Mouse (Mus musculus): ENCODE results near the gene Slc25a51. TPM values are rescaled to one million over a fixed set of nuclear protein-coding genes. Genes with fewer than 3 reads are reported as not detected.

Gene Slc25a51
- 62.9 and 70.3 TPM in 2 replicates for polyA plus RNA-seq (2015; fragmentation: Nextera tagmentation; extraction: Ambion mirVana)

GRCm38 (mm10) chr4:45408427-45409132, at the start of gene Slc25a51:
Gene Slc25a51, minus strand, starts transcription at chr4:45408766.
- H3K27ac ChIP-seq: peak within 1 kb of the TSS; percentile 98
- peak within 1 kb of the TSS; percentile 87 for H3K4me2 ChIP-seq (ENCODE audit: low read length)
- no peaks in the 10 kb centered on the region for H3K9me3 ChIP-seq (replicated peaks; ENCODE audit: low read length)
- WGBS: under 1% methylated on average over 67 of the region's 67 CpGs
- DNase-seq (ENCODE audit: low spot score) (peak; percentile 97), ATAC-seq (replicated peaks; ENCODE audit: low FRiP score, low read depth) (peak; percentile 96)
- no peaks in the 10 kb centered on the region for H3K27me3 ChIP-seq (ENCODE audit: insufficient read depth, low read length)
- H3K4me1 ChIP-seq (replicated peaks; ENCODE audit: insufficient read depth, low read length): peaks cover 10% of the 10 kb centered on the region; the same call in 1 of the 2 replicates
- peaks cover 6% of the 10 kb centered on the region for H3K36me3 ChIP-seq (ENCODE audit: insufficient read depth, low read length)
- peak within 1 kb of the TSS; percentile 98 for H3K4me3 ChIP-seq (replicated peaks; ENCODE audit: low read depth, low read length)
- H3K9ac ChIP-seq (ENCODE audit: low read depth, low read length): peak within 1 kb of the TSS; percentile 99
- TF ChIP-seq CTCF (IDR thresholded peaks at IDR 0.05; ENCODE audit: low read depth): no peak

- Histone ChIP-seq H3K27me3 (ENCODE audit: insufficient read depth, low read length) (no peaks in the 10 kb centered on the region), H3K9me3 (replicated peaks; ENCODE audit: low read length) (no peaks in the 10 kb centered on the region), H3K4me1 (replicated peaks; ENCODE audit: insufficient read depth, low read length) (peaks cover 37% of the 10 kb centered on the region), H3K4me3 (replicated peaks; ENCODE audit: low read depth, low read length) (no peak overlapping the region), H3K9ac (ENCODE audit: low read depth, low read length) (no peak overlapping the region), H3K27ac (no peak overlapping the region), H3K36me3 (ENCODE audit: insufficient read depth, low read length) (0 out of 2 replicates have a peak, but pooled peaks cover 8% of the 10 kb centered on the region), H3K4me2 (ENCODE audit: low read length) (no peak overlapping the region)
- 88% methylated on average over 2 of the region's 2 CpGs for WGBS
- no peak for DNase-seq (ENCODE audit: low spot score)
- ATAC-seq (replicated peaks; ENCODE audit: low FRiP score, low read depth): no peak
- no peak for TF ChIP-seq CTCF (IDR thresholded peaks at IDR 0.05; ENCODE audit: low read depth)
Observed at GRCm38 (mm10) chr4:45457543-45457942, 49.0 kb upstream of the Slc25a51 start.

GRCm38 (mm10) chr4:45455001-45455400, 46.4 kb upstream of the Slc25a51 start:
- H3K4me3 ChIP-seq (replicated peaks; ENCODE audit: low read depth, low read length): no peak overlapping the region
- 0 out of 2 replicates have a peak, but pooled peaks cover 8% of the 10 kb centered on the region for H3K36me3 ChIP-seq (ENCODE audit: insufficient read depth, low read length)
- H3K4me2 ChIP-seq (ENCODE audit: low read length): no peak overlapping the region
- WGBS: 91% methylated on average over 4 of the region's 4 CpGs
- no peaks in the 10 kb centered on the region for H3K9me3 ChIP-seq (replicated peaks; ENCODE audit: low read length)
- no peak overlapping the region for H3K27ac ChIP-seq
- H3K27me3 ChIP-seq (ENCODE audit: insufficient read depth, low read length): no peaks in the 10 kb centered on the region
- no peak for TF ChIP-seq CTCF (IDR thresholded peaks at IDR 0.05; ENCODE audit: low read depth)
- no peak for ATAC-seq (replicated peaks; ENCODE audit: low FRiP score, low read depth)
- no peak overlapping the region for H3K9ac ChIP-seq (ENCODE audit: low read depth, low read length)
- DNase-seq (ENCODE audit: low spot score): no peak
- peaks cover 52% of the 10 kb centered on the region for H3K4me1 ChIP-seq (replicated peaks; ENCODE audit: insufficient read depth, low read length)

GRCm38 (mm10) chr4:45453271-45453851, 44.8 kb upstream of the Slc25a51 start:
- no peaks in the 10 kb centered on the region for H3K27me3 ChIP-seq (ENCODE audit: insufficient read depth, low read length)
- H3K36me3 ChIP-seq (ENCODE audit: insufficient read depth, low read length): 0 out of 2 replicates have a peak, but pooled peaks cover 8% of the 10 kb centered on the region
- H3K4me3 ChIP-seq (replicated peaks; ENCODE audit: low read depth, low read length): no peak overlapping the region
- WGBS: 35% methylated on average over 3 of the region's 3 CpGs
- H3K9me3 ChIP-seq (replicated peaks; ENCODE audit: low read length): no peaks in the 10 kb centered on the region
- H3K9ac ChIP-seq (ENCODE audit: low read depth, low read length): peak overlapping the region; percentile 10; the same call in 1 of the 2 replicates
- no peak for TF ChIP-seq CTCF (IDR thresholded peaks at IDR 0.05; ENCODE audit: low read depth)
- peak overlapping the region; percentile 95 for H3K27ac ChIP-seq
- ATAC-seq (replicated peaks; ENCODE audit: low FRiP score, low read depth): peak; percentile 82
- no peak overlapping the region for H3K4me2 ChIP-seq (ENCODE audit: low read length)
- peak; percentile 80 for DNase-seq (ENCODE audit: low spot score)
- H3K4me1 ChIP-seq (replicated peaks; ENCODE audit: insufficient read depth, low read length): peaks cover 50% of the 10 kb centered on the region

GRCm38 (mm10) chr4:45452569-45453111, 44.1 kb upstream of the Slc25a51 start:
- Histone ChIP-seq H3K36me3 (ENCODE audit: insufficient read depth, low read length) (0 out of 2 replicates have a peak, but pooled peaks cover 8% of the 10 kb centered on the region), H3K4me1 (replicated peaks; ENCODE audit: insufficient read depth, low read length) (peaks cover 49% of the 10 kb centered on the region), H3K27me3 (ENCODE audit: insufficient read depth, low read length) (no peaks in the 10 kb centered on the region), H3K27ac (peak overlapping the region; percentile 95), H3K9ac (ENCODE audit: low read depth, low read length) (peak overlapping the region; percentile 38; the same call in 1 of the 2 replicates), H3K9me3 (replicated peaks; ENCODE audit: low read length) (no peaks in the 10 kb centered on the region), H3K4me2 (ENCODE audit: low read length) (no peak overlapping the region; the same call in 1 of the 2 replicates), H3K4me3 (replicated peaks; ENCODE audit: low read depth, low read length) (no peak overlapping the region)
- 24% methylated on average over 7 of the region's 7 CpGs for whole genome bisulfite sequencing
- ATAC-seq (replicated peaks; ENCODE audit: low FRiP score, low read depth) (peak; percentile 84), DNase-seq (ENCODE audit: low spot score) (peak; percentile 66)
- TF ChIP-seq CTCF (IDR thresholded peaks at IDR 0.05; ENCODE audit: low read depth): no peak

GRCm38 (mm10) chr4:45449012-45449411, 40.4 kb upstream of the Slc25a51 start:
- Histone ChIP-seq H3K9ac (ENCODE audit: low read depth, low read length) (no peak overlapping the region), H3K27me3 (ENCODE audit: insufficient read depth, low read length) (no peaks in the 10 kb centered on the region), H3K9me3 (replicated peaks; ENCODE audit: low read length) (no peaks in the 10 kb centered on the region), H3K36me3 (ENCODE audit: insufficient read depth, low read length) (peaks cover 18% of the 10 kb centered on the region), H3K4me2 (ENCODE audit: low read length) (no peak overlapping the region), H3K4me3 (replicated peaks; ENCODE audit: low read depth, low read length) (no peak overlapping the region), H3K27ac (no peak overlapping the region), H3K4me1 (replicated peaks; ENCODE audit: insufficient read depth, low read length) (peaks cover 44% of the 10 kb centered on the region)
- no peak for TF ChIP-seq CTCF (IDR thresholded peaks at IDR 0.05; ENCODE audit: low read depth)
- WGBS: 71% methylated on average over 5 of the region's 5 CpGs
- DNase-seq (ENCODE audit: low spot score) (no peak), ATAC-seq (replicated peaks; ENCODE audit: low FRiP score, low read depth) (no peak)

Data from kidney, postnatal 0 days (tissue).